Mouse (Mus musculus) urinary bladder, postnatal 10 days (tissue): ENCODE results near the gene Olfr888.

ENCODE experiments used
- DNase-seq: peaks from one replicate; pipeline ENCODE4 v3.0.0; 2022; ENCODE audit warnings: low spot score

The Olfr888 gene

DNA sequence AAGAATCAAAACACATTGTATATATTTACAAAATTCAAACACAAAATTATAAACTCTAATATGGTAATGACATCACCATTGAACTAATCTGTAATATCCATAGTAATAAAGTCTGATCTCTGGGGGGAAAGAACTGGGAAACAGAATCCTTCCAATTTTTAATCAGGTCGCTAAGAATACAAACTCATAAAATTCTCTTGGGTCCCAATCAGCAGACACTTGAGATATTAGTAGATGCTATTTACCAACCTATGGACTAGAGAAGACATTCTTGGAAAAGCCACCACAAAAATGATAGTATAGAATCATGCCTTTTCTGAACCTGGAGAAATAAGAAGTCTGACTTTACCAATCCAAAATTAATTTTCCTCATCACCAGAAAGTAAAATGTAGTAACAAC is at the start of gene Olfr888:
Gene Olfr888, plus strand, starts transcription at position 301 of the 400 bp plus-strand sequence.
- DNase-seq, result no peak

DNA sequence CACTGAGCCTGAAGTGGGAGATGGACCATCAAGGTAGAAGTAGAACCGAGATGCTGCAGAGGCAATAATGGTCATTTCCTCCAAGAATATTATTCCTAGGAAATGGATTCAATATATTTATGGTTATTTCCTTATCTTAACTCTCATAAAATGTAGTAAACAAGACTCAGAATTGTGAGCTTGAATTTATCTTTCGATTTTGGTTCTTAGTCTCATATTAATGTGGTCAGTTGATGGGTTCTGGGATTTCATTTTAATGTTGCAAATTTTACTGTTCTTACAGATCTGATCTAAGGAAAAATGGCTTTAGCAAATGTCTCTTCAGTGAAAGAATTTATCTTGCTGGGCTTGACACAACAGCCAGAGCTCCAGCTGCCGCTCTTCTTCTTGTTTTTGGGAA is 46.9 kb upstream of the Olfr888 start, which contains the start of gene Olfr885:
Gene Olfr885, plus strand, starts transcription at position 301 of the 400 bp plus-strand sequence.
- no peak for DNase-seq

DNA sequence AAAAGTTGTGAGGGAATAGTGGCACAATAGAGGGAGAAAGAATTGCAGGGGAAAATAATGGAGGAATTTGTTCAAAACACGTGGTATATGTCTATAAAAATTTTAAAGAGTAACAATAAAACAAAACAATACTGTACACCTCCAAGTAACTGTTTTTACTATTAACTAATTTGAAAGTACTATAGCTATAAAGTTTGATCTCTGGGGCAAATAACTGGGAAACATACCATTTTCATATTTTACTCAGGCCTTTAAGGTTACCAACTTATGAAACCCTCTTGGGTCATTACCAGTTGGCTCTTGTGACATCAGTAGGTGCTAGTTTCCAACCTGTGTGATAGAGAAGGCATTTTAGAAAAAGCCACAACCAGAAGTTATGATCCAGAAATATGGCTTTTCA is 24.2 kb upstream of the Olfr888 start, which contains the start of gene Olfr887:
Gene Olfr887, plus strand, starts transcription at position 301 of the 400 bp plus-strand sequence.
- DNase-seq, result no peak

DNA sequence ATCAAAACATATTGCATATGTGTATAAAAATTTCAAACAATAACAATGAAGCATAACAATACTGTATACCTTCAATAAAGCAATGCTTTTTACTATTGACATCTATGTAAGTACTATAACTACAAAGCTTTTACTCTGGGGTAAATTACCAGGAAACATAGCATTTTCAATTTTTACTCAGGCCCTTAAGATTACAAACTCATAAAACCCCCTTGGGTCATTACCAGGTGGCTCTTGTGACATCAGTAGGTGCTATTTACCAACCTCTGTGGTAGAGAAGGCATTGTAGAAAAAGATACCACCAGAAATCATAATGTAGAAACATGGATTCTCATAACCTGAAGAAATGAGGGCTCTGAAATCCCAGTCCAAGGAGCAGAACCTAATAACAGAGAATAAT is 7.0 kb downstream of the Olfr888 start, which contains the start of gene Olfr889:
Gene Olfr889, plus strand, starts transcription at position 301 of the 400 bp plus-strand sequence.
- DNase-seq, result no peak

DNA sequence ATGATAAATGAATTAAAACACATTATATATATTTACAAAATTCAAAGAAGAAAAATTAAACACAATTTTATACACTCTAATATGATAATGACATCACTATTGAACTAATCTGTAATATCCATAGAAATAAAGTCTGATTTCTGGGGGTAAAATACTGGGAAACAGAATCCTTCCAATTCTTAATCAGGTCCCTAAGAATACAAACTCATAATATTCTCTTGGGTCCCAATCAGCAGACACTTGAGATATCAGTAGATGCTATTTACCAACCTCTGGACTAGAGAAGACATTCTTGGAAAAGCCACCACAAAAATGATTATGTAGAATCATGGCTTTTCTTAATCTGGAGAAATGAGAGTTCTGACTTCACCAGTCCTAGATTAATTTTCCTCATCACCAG is 34.3 kb downstream of the Olfr888 start, which contains the start of gene Olfr890:
Gene Olfr890, plus strand, starts transcription at position 301 of the 400 bp plus-strand sequence.
- no peak for DNase-seq
